Mouse (Mus musculus) cerebellum, adult 2 months (tissue): ENCODE results near the gene Alkbh6. TPM values are rescaled to one million over a fixed set of nuclear protein-coding genes. Genes with fewer than 3 reads are reported as not detected.
A peak's percentile ranks its signal among the peaks of the same experiment; 100 is the strongest.

Source experiments
- DNase-seq, 2 experiments: peaks; one replicate each; pipeline ENCODE4 v3.0.0; 2021
- H3K27ac ChIP-seq: fragments of 200-500 bp; 2 replicates; pipeline ENCODE4 v1.5.1; 2012; ENCODE audit warnings: low read length, control low read depth, inconsistent platforms; ENCODE audit not compliant: insufficient read depth
- H3K27me3 ChIP-seq: fragments of 200-500 bp; 2 replicates; pipeline ENCODE4 v1.6.1; 2012; ENCODE audit warnings: inconsistent platforms, mild to moderate bottlenecking, low read length, moderate library complexity; ENCODE audit not compliant: control insufficient read depth, insufficient read depth
- H3K4me1 ChIP-seq: fragments of 200-500 bp; 2 replicates; pipeline ENCODE4 v1.6.1; 2011; ENCODE audit warnings: low read length; ENCODE audit not compliant: control insufficient read depth, insufficient read depth
- H3K4me3 ChIP-seq: fragments of 200-500 bp; replicated peaks from 2 replicates; pipeline ENCODE3; 2011; ENCODE audit warnings: mild to moderate bottlenecking, low read depth, low read length, control low read depth; ENCODE audit not compliant: insufficient read depth
- CTCF ChIP-seq: fragments of 200-500 bp; IDR thresholded peaks from 2 replicates; pipeline ENCODE4 v1.5.1; 2011; ENCODE audit warnings: low read depth, mild to moderate bottlenecking, control low read depth, low read length, moderate library complexity, borderline replicate concordance; ENCODE audit not compliant: insufficient read depth
- POLR2A ChIP-seq: fragments of 200-500 bp; IDR thresholded peaks from 2 replicates; pipeline ENCODE4 v1.6.1; 2011; ENCODE audit warnings: low read length, control low read depth, borderline replicate concordance; ENCODE audit not compliant: insufficient read depth
- WGBS: fragments of 180-500 bp; shearing (Covaris S2); methylation state at CpG from one replicate; pipeline ENCODE4 v1.1.7; 2018; 5-methylcytosine and 5-hydroxymethylcytosine counted together
- polyA plus RNA-seq: library from polyadenylated mRNA; depleted of rRNA; stranded (reverse); fragments of >200 nt; gene quantifications from 2 replicates; pipeline ENCODE4 v1.2.3, GENCODE M21; 2012; rRNA removed

Alkbh6 gene
- polyA plus RNA-seq, 1 experiment = 197 TPM

- Histone ChIP-seq H3K27ac (no peak overlapping the region), H3K27me3 (no peaks in the 10 kb centered on the region), H3K4me1 (peaks cover 37% of the 10 kb centered on the region), H3K4me3 (no peak overlapping the region)
- no peak for DNase-seq
- WGBS = 69% methylated on average over 7 of the region's 7 CpGs
- TF ChIP-seq POLR2A (no peak), CTCF (no peak)
Measured at GRCm38 (mm10) chr7:30358378-30359186, 50.1 kb downstream of the Alkbh6 start.

GRCm38 (mm10) chr7:30359276-30359865 is 50.9 kb downstream of the Alkbh6 start:
- H3K4me3 ChIP-seq = no peak overlapping the region
- TF ChIP-seq CTCF (no peak), POLR2A (no peak)
- WGBS = 65% methylated on average over 31 of the region's 31 CpGs
- no peak for DNase-seq
- peaks cover 42% of the 10 kb centered on the region for H3K4me1 ChIP-seq
- no peak overlapping the region for H3K27ac ChIP-seq
- no peaks in the 10 kb centered on the region for H3K27me3 ChIP-seq

- no peaks in the 10 kb centered on the region for H3K27me3 ChIP-seq
Measured at GRCm38 (mm10) chr7:30360028-30360427, 51.5 kb downstream of the Alkbh6 start.

GRCm38 (mm10) chr7:30362652-30363343 is 54.3 kb downstream of the Alkbh6 start, which contains the start of gene Lrfn3:
Gene Lrfn3 (minus strand): TSS chr7:30362772.
- peaks cover 39% of the 10 kb centered on the region for H3K4me1 ChIP-seq
- TF ChIP-seq CTCF (no peak), POLR2A (no peak)
- peak; percentile 69 to 79 for DNase-seq
- H3K4me3 ChIP-seq = peak within 1 kb of the TSS; percentile 85
- WGBS = under 1% methylated on average over 40 of the region's 55 CpGs
- H3K27me3 ChIP-seq = no peaks in the 10 kb centered on the region
- H3K27ac ChIP-seq = peak within 1 kb of the TSS; percentile 80

More at GRCm38 (mm10) chr7:30360028-30360427, 51.5 kb downstream of the Alkbh6 start:
- H3K4me1 ChIP-seq = peaks cover 46% of the 10 kb centered on the region
- DNase-seq = no peak
- no peak overlapping the region for H3K27ac ChIP-seq
- 71% methylated on average over 17 of the region's 17 CpGs for WGBS
- H3K4me3 ChIP-seq = no peak overlapping the region
- TF ChIP-seq CTCF (no peak), POLR2A (no peak)

- WGBS = 18% methylated on average over 6 of the region's 6 CpGs
Measured at GRCm38 (mm10) chr7:30363344-30363738, 54.8 kb downstream of the Alkbh6 start.

More at GRCm38 (mm10) chr7:30363344-30363738, 54.8 kb downstream of the Alkbh6 start:
- no peaks in the 10 kb centered on the region for H3K27me3 ChIP-seq
- no peak for TF ChIP-seq CTCF
- H3K4me3 ChIP-seq = peak overlapping the region; percentile 85
- no peak for DNase-seq
- peak overlapping the region; percentile 80 for H3K27ac ChIP-seq
- peaks cover 34% of the 10 kb centered on the region for H3K4me1 ChIP-seq

Other genes starting within 250 kb of the Alkbh6 start
- 2.7 and 2.9 TPM in 2 replicates for gene Zfp82, start 235.8 kb upstream of the Alkbh6 start, polyA plus RNA-seq
- 0.27 and 0.65 TPM in 2 replicates for gene Gm26920, start 218.3 kb upstream of the Alkbh6 start, polyA plus RNA-seq
- 5.5 and 6.1 TPM in 2 replicates for gene Zfp566, start 218.2 kb upstream of the Alkbh6 start, polyA plus RNA-seq
- gene Zfp260, start 213.9 kb upstream of the Alkbh6 start, polyA plus RNA-seq = 46.3 and 46.6 TPM in 2 replicates
- gene Zfp382, start 186.8 kb upstream of the Alkbh6 start, polyA plus RNA-seq = 7.1 and 8.3 TPM in 2 replicates
- gene Zfp146, start 139.0 kb upstream of the Alkbh6 start, polyA plus RNA-seq = 37.6 and 38.0 TPM in 2 replicates
- 24.7 and 32.0 TPM in 2 replicates for gene Cox7a1, start 124.6 kb upstream of the Alkbh6 start, polyA plus RNA-seq
- gene Capns1, start 109.9 kb upstream of the Alkbh6 start, polyA plus RNA-seq = 463 and 475 TPM in 2 replicates
- gene Polr2i, start 76.8 kb upstream of the Alkbh6 start, polyA plus RNA-seq = 167 and 182 TPM in 2 replicates
- 134 and 147 TPM in 2 replicates for gene Tbcb, start 76.4 kb upstream of the Alkbh6 start, polyA plus RNA-seq
- gene Ovol3, start 73.0 kb upstream of the Alkbh6 start, polyA plus RNA-seq = not detected in 2 replicates
- 0.16 TPM in 1 of 2 replicates, not detected in the other for gene Thap8, start 28.6 kb upstream of the Alkbh6 start, polyA plus RNA-seq
- 3.8 and 4.6 TPM in 2 replicates for gene Wdr62, start 28.3 kb upstream of the Alkbh6 start, polyA plus RNA-seq
- gene Clip3, start 17.0 kb upstream of the Alkbh6 start, polyA plus RNA-seq = 726 and 810 TPM in 2 replicates
- gene Syne4, start 6.1 kb downstream of the Alkbh6 start, polyA plus RNA-seq = 63.4 and 63.8 TPM in 2 replicates
- 0.57 and 0.73 TPM in 2 replicates for gene E130208F15Rik, start 13.0 kb downstream of the Alkbh6 start, polyA plus RNA-seq
- gene Sdhaf1, start 15.2 kb downstream of the Alkbh6 start, polyA plus RNA-seq = 21.9 and 23.8 TPM in 2 replicates
- 20.4 and 22.1 TPM in 2 replicates for gene Lrfn3, start 54.1 kb downstream of the Alkbh6 start, polyA plus RNA-seq
- gene Tyrobp, start 105.0 kb downstream of the Alkbh6 start, polyA plus RNA-seq = 23.5 and 32.5 TPM in 2 replicates
- gene Hcst, start 111.1 kb downstream of the Alkbh6 start, polyA plus RNA-seq = 0.34 and 0.84 TPM in 2 replicates
- 5.1 and 5.4 TPM in 2 replicates for gene Nfkbid, start 113.0 kb downstream of the Alkbh6 start, polyA plus RNA-seq
- 782 and 892 TPM in 2 replicates for gene Aplp1, start 136.8 kb downstream of the Alkbh6 start, polyA plus RNA-seq
- gene Kirrel2, start 149.0 kb downstream of the Alkbh6 start, polyA plus RNA-seq = 2.7 TPM in 2 replicates
- gene Nphs1, start 149.6 kb downstream of the Alkbh6 start, polyA plus RNA-seq = 0.43 and 0.56 TPM in 2 replicates
- gene Prodh2, start 184.9 kb downstream of the Alkbh6 start, polyA plus RNA-seq = not detected in 2 replicates
- gene Arhgap33, start 226.3 kb downstream of the Alkbh6 start, polyA plus RNA-seq = 38.5 and 39.8 TPM in 2 replicates
- 23.8 and 24.3 TPM in 2 replicates for gene Hspb6, start 243.5 kb downstream of the Alkbh6 start, polyA plus RNA-seq
- gene Proser3, start 243.6 kb downstream of the Alkbh6 start, polyA plus RNA-seq = 5.6 and 7.4 TPM in 2 replicates